Mouse (Mus musculus) gastrocnemius, postnatal 25 days (tissue): ENCODE data around the gene Mchr1. TPM values are rescaled to one million over a fixed set of nuclear protein-coding genes. Genes with fewer than 3 reads are reported as not detected.

Source experiments
- DNase-seq: peaks from one replicate; pipeline ENCODE4 v3.0.0; 2022
- total RNA-seq, 2 experiments: library from RNA; stranded (reverse); gene quantifications; 1 replicate in 1 of 2; 2 replicates in 1 of 2; pipeline ENCODE4 v1.2.3; 2021

Gene Mchr1
- total RNA-seq, 2 experiments from 2014 or later, result 2.4 to 3.6 TPM

GRCm38 (mm10) chr15:81273361-81273760 lies 38.1 kb downstream of the Mchr1 start:
- DNase-seq, result no peak

- no peak for DNase-seq
These were observed 42.6 kb downstream of the Mchr1 start for GRCm38 (mm10) chr15:81277928-81278327.

GRCm38 (mm10) chr15:81278699-81279098 lies 43.4 kb downstream of the Mchr1 start:
- no peak for DNase-seq

- no peak for DNase-seq
These were observed 48.9 kb downstream of the Mchr1 start for GRCm38 (mm10) chr15:81284121-81284734.

Other genes with a start within 250 kb of the Mchr1 start
- gene Mrtfa, start 44.7 kb upstream of the Mchr1 start, total RNA-seq, result 10 to 100 TPM; 18.9 to 20.5 TPM
- 10 to 100 TPM in 1 of 2 experiments, 1 to 10 TPM in 1; 9.3 to 12.5 TPM for gene Slc25a17, start 125.3 kb downstream of the Mchr1 start, total RNA-seq
- 10 to 100 TPM; 84.6 to 87.8 TPM for gene St13, start 164.6 kb downstream of the Mchr1 start, total RNA-seq
- 1 to 10 TPM; 6.5 to 6.7 TPM for gene Xpnpep3, start 164.6 kb downstream of the Mchr1 start, total RNA-seq
- not detected for gene Dnajb7, start 172.8 kb downstream of the Mchr1 start, total RNA-seq
- gene Rbx1, start 230.8 kb downstream of the Mchr1 start, total RNA-seq, result 100 to 1,000 TPM in 1 of 2 experiments, 10 to 100 TPM in 1; 97.2 to 104 TPM